Mouse (Mus musculus) brown adipose tissue, adult 24 weeks (tissue): ENCODE data around the gene Psmd11. TPM values are rescaled to one million over a fixed set of nuclear protein-coding genes. Genes with fewer than 3 reads are reported as not detected.
"Not testable (repeated sequence)": the region's sequence is repeated elsewhere in the genome, so short reads cannot be mapped to it uniquely, and the experiment has no call there.

ENCODE experiments used
- H3K27ac ChIP-seq: fragments of 200-500 bp; replicated peaks from 2 replicates; pipeline ENCODE4 v1.5.1; 2012; ENCODE audit warnings: low read depth, mild to moderate bottlenecking, low read length
- H3K4me1 ChIP-seq: fragments of 200-500 bp; 2 replicates; pipeline ENCODE4 v1.6.1; 2012; ENCODE audit warnings: low read length, mixed read lengths; ENCODE audit not compliant: control insufficient read depth, insufficient read depth, insufficient read length
- H3K4me3 ChIP-seq: fragments of 200-500 bp; 2 replicates; pipeline ENCODE4 v1.5.1; 2012; ENCODE audit warnings: low read depth, mild to moderate bottlenecking, low read length, moderate library complexity; ENCODE audit not compliant: insufficient read depth
- polyA plus RNA-seq: library from polyadenylated mRNA; stranded (reverse); fragments of >200 nt; gene quantifications from 2 replicates; pipeline ENCODE4 v1.2.4, GENCODE M21; 2012; ENCODE audit not compliant: missing spikeins, insufficient read depth, insufficient read length

The Psmd11 gene
- 103 and 110 TPM in 2 replicates for polyA plus RNA-seq

DNA sequence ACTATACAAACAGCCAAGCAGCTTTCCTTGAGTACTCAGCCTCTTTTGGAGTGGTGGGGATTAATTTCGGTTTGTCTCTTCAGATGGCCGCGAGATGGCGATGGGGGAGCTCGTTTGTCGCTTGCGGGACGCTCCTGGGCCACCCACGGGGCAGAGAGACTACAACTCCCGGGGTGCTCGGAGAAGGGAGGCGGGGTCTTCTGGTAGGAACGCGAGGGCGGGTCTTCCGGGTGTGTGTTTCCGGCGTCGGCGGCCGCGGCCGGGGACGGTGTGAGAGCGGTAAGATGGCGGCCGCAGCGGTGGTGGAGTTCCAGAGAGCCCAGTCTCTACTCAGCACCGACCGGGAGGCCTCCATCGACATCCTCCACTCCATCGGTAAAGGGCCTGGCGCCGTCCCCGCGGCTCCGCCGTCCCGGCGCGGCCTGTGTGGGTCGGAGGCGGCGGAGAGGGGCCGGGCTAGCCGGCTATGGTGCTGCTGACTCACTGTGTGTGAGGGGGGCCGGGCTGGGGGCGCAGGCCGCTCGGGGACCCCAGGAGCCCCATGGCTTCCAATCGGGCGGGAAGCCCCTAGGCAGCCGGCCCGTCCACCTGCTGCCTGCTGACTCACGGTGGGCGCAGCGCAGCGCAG, at the start of gene Psmd11:
Gene Psmd11 (plus strand): TSS at position 235 of the 628 bp plus-strand sequence.
- Histone ChIP-seq H3K27ac (peak within 1 kb of the TSS; percentile 89), H3K4me1 (peaks cover 4% of the 10 kb centered on the region), H3K4me3 (peak within 1 kb of the TSS; percentile 88)

- H3K4me1 ChIP-seq, H3K4me3 ChIP-seq, H3K27ac ChIP-seq: not testable (repeated sequence)
These were observed 49.2 kb upstream of the Psmd11 start for GRCm38 (mm10) chr11:80379184-80379583.

- Histone ChIP-seq H3K27ac (peak overlapping the region; percentile 94), H3K4me3 (peak overlapping the region; percentile 96), H3K4me1 (peaks cover 4% of the 10 kb centered on the region; the same call in 1 of the 2 replicates)
These were observed 45.8 kb upstream of the Psmd11 start for GRCm38 (mm10) chr11:80382626-80383018.

GRCm38 (mm10) chr11:80383019-80383625, 45.3 kb upstream of the Psmd11 start, which contains the start of gene Zfp207:
TSS of gene Zfp207 (plus strand) at chr11:80383279.
- H3K27ac ChIP-seq, result peak within 1 kb of the TSS; percentile 94
- H3K4me3 ChIP-seq, result peak within 1 kb of the TSS; percentile 96
- H3K4me1 ChIP-seq, result peaks cover 4% of the 10 kb centered on the region; the same call in 1 of the 2 replicates

GRCm38 (mm10) chr11:80383626-80384046, 44.8 kb upstream of the Psmd11 start:
- peak overlapping the region; percentile 96 for H3K4me3 ChIP-seq
- peak overlapping the region; percentile 94 for H3K27ac ChIP-seq
- peaks cover 4% of the 10 kb centered on the region; the same call in 1 of the 2 replicates for H3K4me1 ChIP-seq

GRCm38 (mm10) chr11:80384461-80384860, 44.0 kb upstream of the Psmd11 start:
- Histone ChIP-seq H3K4me3 (peak overlapping the region; percentile 64), H3K27ac (no peak overlapping the region; the same call in 1 of the 2 replicates)

DNA sequence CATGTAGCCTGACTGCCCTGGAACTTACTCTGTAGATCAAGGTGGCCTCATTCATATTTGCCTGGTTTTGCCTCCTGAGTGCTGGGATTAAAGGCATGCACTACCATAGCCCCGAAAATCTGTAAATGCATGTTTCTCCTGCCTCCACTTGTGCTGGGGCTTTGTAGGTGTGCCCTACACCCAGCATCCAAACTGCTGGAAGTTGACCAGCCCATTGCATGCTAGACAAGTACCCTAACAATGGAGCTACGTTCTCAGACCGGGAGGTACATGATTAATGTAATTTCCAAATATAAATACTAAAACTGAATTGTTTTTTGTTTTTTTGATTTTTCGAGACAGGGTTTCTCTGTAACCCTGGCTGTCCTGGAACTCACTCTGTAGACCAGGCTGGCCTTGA, 43.4 kb upstream of the Psmd11 start:
- peaks cover 4% of the 10 kb centered on the region; the same call in 1 of the 2 replicates for H3K4me1 ChIP-seq
- H3K27ac ChIP-seq, result no peak overlapping the region
- H3K4me3 ChIP-seq, result peak overlapping the region; percentile 64

More at GRCm38 (mm10) chr11:80384461-80384860, 44.0 kb upstream of the Psmd11 start:
- peaks cover 4% of the 10 kb centered on the region; the same call in 1 of the 2 replicates for H3K4me1 ChIP-seq

GRCm38 (mm10) chr11:80386790-80387189, 41.6 kb upstream of the Psmd11 start:
- Histone ChIP-seq H3K27ac (no peak overlapping the region), H3K4me3 (no peak overlapping the region), H3K4me1 (peaks cover 4% of the 10 kb centered on the region; the same call in 1 of the 2 replicates)

DNA sequence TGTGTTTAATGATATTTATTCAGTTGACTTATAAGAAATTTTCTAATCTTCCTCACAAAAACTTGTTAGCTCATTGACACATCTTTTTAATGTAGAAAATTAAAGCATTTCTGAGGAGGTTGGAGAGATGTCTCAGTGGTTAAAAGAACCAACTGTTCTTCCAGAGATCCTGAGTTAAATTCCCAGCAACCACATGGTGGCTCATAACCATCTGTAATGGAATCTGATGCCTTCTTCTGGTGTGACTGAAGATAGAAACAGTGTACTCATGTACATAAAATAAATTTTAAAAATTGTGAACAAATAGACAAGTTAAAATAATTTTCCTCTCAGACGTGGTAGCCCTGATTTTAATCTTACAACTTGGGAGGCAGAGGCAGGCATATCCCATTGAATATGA, 38.5 kb upstream of the Psmd11 start:
- no peak overlapping the region for H3K4me3 ChIP-seq
- peaks cover 4% of the 10 kb centered on the region; the same call in 1 of the 2 replicates for H3K4me1 ChIP-seq
- H3K27ac ChIP-seq, result no peak overlapping the region

- H3K4me1 ChIP-seq, result no peaks in the 10 kb centered on the region; the same call in 1 of the 2 replicates
- H3K4me3 ChIP-seq, result no peak overlapping the region
- no peak overlapping the region for H3K27ac ChIP-seq
These were observed 36.9 kb upstream of the Psmd11 start for GRCm38 (mm10) chr11:80391407-80392120.

DNA sequence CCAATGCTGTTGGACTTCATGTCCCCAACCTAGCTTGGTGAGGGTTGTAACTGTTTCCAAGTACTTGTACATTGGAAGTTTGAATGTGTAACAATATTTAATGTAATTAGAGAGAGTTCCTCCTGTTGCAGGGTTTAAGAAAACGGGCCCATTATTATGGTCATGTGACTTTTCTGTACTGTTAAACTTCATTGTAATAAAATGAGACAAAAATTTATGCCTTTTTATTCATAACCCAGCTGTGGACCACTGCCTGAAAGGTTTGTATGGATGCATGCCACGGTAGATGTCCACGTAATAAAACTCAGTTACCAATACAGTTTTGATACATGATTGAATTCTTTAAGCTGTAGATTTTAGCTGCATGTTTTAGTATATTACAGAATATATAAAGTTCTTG, 32.5 kb upstream of the Psmd11 start:
- no peaks in the 10 kb centered on the region for H3K4me1 ChIP-seq
- no peak overlapping the region for H3K4me3 ChIP-seq
- H3K27ac ChIP-seq, result no peak overlapping the region

- no peak overlapping the region for H3K27ac ChIP-seq
- H3K4me3 ChIP-seq, result no peak overlapping the region
- no peaks in the 10 kb centered on the region for H3K4me1 ChIP-seq
These were observed 31.8 kb upstream of the Psmd11 start for GRCm38 (mm10) chr11:80396617-80397016.

DNA sequence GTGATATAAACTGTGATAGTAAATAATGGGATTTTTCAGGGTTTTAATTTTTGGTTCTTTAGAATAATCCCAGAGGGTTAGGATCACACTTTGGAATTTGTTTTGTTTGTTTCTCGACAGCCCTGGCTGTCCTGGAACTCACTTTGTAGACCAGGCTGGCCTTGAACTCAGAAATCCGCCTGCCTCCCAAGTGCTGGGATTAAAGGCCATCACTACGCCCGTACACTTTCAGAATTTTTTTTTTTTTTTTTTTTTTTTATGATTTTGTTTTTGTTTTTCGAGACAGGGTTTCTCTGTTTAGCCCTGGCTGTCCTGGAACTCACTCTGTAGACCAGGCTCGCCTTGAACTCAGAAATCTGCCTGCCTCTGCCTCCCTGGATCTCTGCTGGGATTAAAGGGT, 20.5 kb upstream of the Psmd11 start:
- H3K4me3 ChIP-seq, H3K27ac ChIP-seq, H3K4me1 ChIP-seq: not testable (repeated sequence)

DNA sequence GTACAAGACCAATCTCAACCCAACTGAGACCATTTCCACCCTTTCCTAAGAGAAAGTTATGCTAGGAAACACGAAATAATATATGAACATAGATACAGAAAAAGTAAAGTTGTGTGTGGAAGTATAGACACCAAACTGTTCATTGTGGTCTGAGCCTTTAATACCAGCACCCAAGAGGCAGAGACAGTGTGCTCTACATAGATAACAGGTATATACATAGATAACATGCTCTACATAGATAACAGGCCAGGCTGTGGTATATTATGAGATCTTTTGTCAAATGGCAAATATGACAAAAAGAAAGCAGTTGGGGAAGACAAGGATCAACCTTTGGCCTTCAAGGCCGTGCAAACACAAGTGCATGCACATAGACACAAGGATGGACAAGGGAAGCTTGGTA, 18.0 kb upstream of the Psmd11 start:
- H3K4me1 ChIP-seq, result no peaks in the 10 kb centered on the region
- no peak overlapping the region for H3K27ac ChIP-seq
- H3K4me3 ChIP-seq, result no peak overlapping the region

DNA sequence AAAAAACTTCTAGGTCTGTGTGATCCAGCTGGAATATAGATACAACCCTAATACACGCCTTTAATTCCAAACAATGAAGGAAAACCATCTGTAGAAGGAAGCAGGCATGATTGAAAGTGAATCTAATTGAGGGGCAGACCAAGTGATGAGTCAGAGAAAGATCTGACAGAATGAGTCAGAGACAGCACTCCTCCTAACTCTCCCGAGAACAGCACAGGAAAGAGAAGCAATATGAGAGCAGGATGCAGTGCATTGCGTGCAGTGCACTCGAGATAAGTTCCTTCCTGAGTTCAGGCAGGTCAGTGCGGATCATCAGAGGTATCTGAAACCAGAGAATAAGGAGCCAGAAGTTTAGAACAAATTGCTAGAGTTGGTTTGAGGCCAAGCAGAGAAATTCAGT, 11.3 kb upstream of the Psmd11 start:
- Histone ChIP-seq H3K4me1 (no peaks in the 10 kb centered on the region), H3K4me3 (no peak overlapping the region), H3K27ac (no peak overlapping the region)
